Mouse (Mus musculus) embryonic fibroblast, embryonic 13.5 days (primary cell): ENCODE measurements around the gene Gpat2. TPM values are rescaled to one million over a fixed set of nuclear protein-coding genes. Genes with fewer than 3 reads are reported as not detected.

Experiments used
- H3K27ac ChIP-seq: 2 replicates; pipeline ENCODE4 v1.5.1; 2012; ENCODE audit warnings: low read length, control low read depth, inconsistent platforms; ENCODE audit not compliant: insufficient read depth
- H3K4me1 ChIP-seq: 2 replicates; pipeline ENCODE4 v1.6.1; 2011; ENCODE audit warnings: low read length; ENCODE audit not compliant: control insufficient read depth, insufficient read depth
- H3K4me3 ChIP-seq: 2 replicates; pipeline ENCODE4 v1.5.1; 2011; ENCODE audit warnings: mild to moderate bottlenecking, control low read depth, low read length; ENCODE audit not compliant: insufficient read depth
- CTCF ChIP-seq: IDR thresholded peaks from 2 replicates; pipeline ENCODE4 v1.5.1; 2011; ENCODE audit warnings: mild to moderate bottlenecking, control low read depth, low read length, moderate library complexity, borderline replicate concordance; ENCODE audit not compliant: insufficient read depth
- POLR2A ChIP-seq: IDR thresholded peaks from 2 replicates; pipeline ENCODE4 v1.6.1; 2011; ENCODE audit warnings: low read depth, mild to moderate bottlenecking, control low read depth, low read length, moderate library complexity
- polyA plus RNA-seq: library from polyadenylated mRNA; stranded (reverse); fragments of >200 nt; gene quantifications from 2 replicates; pipeline ENCODE4 v1.2.4, GENCODE M21; 2011; ENCODE audit warnings: low read depth; ENCODE audit not compliant: missing spikeins, insufficient read length

Gene Gpat2
- polyA plus RNA-seq, 1 experiment, result not detected

GRCm38 (mm10) chr2:127484476-127485170 lies 59.6 kb downstream of the Gpat2 start:
- TF ChIP-seq CTCF, result no peak
- TF ChIP-seq POLR2A, result no peak
- Histone ChIP-seq H3K4me1 (peaks cover 5% of the 10 kb centered on the region), H3K4me3 (no peak overlapping the region), H3K27ac (no peak overlapping the region)

Other genes starting within 250 kb of the Gpat2 start
- gene 1810024B03Rik, start 216.9 kb upstream of the Gpat2 start, polyA plus RNA-seq, result 1.1 and 1.5 TPM in 2 replicates
- gene Snrnp200, start 216.8 kb upstream of the Gpat2 start, polyA plus RNA-seq, result 62.4 and 63.6 TPM in 2 replicates
- gene Ciao1, start 177.4 kb upstream of the Gpat2 start, polyA plus RNA-seq, result 23.1 and 28.8 TPM in 2 replicates
- gene Tmem127, start 177.3 kb upstream of the Gpat2 start, polyA plus RNA-seq, result 59.2 and 61.2 TPM in 2 replicates
- 36.3 and 44.7 TPM in 2 replicates for gene Stard7, start 155.0 kb upstream of the Gpat2 start, polyA plus RNA-seq
- gene Dusp2, start 89.0 kb upstream of the Gpat2 start, polyA plus RNA-seq, result not detected in 2 replicates
- not detected in 2 replicates for gene Astl, start 86.6 kb upstream of the Gpat2 start, polyA plus RNA-seq
- gene Adra2b, start 62.0 kb upstream of the Gpat2 start, polyA plus RNA-seq, result not detected in 2 replicates
- 5.1 and 12.3 TPM in 2 replicates for gene Fahd2a, start 19.4 kb downstream of the Gpat2 start, polyA plus RNA-seq
- gene Kcnip3, start 96.9 kb downstream of the Gpat2 start, polyA plus RNA-seq, result 2.1 and 2.2 TPM in 2 replicates
- not detected in 2 replicates for gene Prom2, start 116.3 kb downstream of the Gpat2 start, polyA plus RNA-seq
- gene Zfp661, start 161.9 kb downstream of the Gpat2 start, polyA plus RNA-seq, result 2.9 and 3.1 TPM in 2 replicates
- gene Mrps5, start 162.0 kb downstream of the Gpat2 start, polyA plus RNA-seq, result 57.6 and 70.3 TPM in 2 replicates
- not detected in 2 replicates for gene Mal, start 231.5 kb downstream of the Gpat2 start, polyA plus RNA-seq